Mouse (Mus musculus) cerebellum, adult (tissue): ENCODE measurements around the gene Nutf2.
"Not testable (repeated sequence)": the region's sequence is repeated elsewhere in the genome, so short reads cannot be mapped to it uniquely, and the experiment has no call there.

Experiments
- ATAC-seq: cut with Nextera tagmentation; 2 replicates; pipeline ENCODE4 v1.9.2; 2017; ENCODE audit warnings: mild to moderate bottlenecking, moderate library complexity, mixed read lengths; ENCODE audit not compliant: insufficient number of reproducible peaks, low FRiP score, low TSS enrichment

The Nutf2 gene

DNA sequence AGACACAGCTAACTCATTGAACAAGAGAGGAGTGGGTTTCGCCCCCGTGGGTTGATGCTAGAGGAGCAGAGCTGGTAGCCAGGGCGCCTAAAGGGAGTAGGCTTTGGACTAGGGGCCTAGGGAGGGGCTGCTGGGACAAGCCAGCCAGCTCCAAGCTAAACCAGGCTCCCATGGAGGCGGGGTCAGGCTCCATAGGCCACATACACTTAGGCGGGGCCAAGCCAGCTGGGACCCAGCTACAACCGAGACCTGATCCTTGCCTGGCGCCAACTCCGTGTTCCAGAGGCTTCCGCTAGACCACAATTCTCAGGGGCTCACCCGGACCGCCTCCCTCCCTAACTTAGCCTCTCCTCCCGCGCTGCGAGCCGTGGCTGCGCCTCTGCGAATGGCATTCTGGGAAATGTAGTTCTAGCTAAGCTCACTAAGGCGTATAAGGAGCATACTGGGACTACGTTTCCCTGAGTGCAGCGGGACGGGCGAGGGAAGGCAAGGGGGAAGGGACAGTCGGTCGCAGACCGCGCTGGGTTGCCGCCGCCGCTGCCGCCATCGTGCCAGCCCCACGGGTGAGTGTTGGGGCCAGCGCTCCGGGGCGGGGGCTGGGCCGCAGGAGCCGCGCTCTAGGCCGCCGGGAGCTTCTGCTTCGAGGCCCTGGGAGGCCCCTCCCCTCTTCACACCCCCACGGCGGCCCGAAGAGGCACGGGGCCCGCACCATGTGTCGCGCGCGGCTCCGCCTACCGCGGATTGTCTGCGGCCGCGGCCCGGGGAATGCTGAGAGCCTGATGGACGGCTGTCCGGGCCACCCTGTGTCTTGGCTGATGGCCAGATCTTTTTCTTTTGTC lies at the start of gene Nutf2:
Gene Nutf2, plus strand, starts transcription at position 438 of the 839 bp plus-strand sequence.
- peak; percentile 93 for ATAC-seq

DNA sequence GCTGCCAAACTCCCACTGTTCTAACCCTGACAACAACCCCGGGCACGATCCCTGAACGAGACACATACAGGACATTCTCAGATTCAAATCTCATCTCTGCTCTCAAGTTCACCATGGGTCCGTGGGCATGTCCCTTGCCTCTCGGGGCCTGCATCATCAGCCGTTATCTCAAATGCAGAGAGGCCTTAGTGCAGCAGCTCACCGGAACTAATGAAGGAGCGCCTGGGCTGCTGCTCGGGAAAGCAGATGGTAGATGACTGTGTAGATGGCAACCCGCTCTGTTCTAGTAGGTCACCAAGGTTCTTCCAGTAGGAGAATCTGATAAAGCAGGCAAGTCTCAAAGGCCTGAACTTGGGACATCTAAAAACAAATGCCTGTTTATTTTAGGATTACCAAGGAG lies 49.3 kb upstream of the Nutf2 start:
- peak; percentile 70; the same call in 1 of the 2 replicates for ATAC-seq

DNA sequence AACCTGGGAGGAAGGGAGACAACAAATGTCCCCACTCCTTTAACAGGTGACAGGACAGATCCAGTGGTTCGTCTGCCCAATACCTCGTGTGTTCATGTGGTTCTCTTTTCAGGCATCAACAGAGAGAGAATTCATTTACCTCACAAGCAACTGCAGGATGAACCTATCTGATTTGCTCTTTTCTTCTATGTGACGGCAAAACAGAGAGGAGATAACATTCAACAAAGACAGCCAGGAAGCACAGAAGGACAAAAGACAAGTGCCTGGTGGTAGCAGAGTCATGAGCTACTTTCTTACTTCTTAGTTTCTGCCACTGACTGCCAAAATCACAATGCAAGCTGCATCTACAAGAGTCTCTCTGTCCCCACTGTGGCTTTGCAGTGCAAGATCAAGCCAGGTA lies 48.8 kb upstream of the Nutf2 start:
- ATAC-seq: no peak

DNA sequence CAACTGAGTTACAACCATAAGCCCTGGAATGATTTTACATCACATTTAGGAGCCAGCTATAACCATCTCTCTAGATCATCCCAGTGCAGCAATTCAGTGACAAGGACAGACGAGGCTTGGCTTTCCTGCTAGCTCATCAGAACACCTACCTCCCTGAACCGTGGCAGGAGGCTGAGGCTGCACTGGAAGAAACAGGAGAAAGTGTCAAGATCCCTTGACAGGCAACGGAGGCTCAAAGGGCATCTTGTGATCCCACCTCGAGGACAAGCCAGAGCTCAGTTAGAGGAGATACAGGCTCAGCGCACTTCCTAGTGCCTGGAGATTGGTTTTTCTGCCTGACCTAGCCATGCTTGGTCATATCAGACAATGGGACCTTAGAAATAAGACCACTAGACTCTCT lies 47.9 kb upstream of the Nutf2 start:
- ATAC-seq: no peak

DNA sequence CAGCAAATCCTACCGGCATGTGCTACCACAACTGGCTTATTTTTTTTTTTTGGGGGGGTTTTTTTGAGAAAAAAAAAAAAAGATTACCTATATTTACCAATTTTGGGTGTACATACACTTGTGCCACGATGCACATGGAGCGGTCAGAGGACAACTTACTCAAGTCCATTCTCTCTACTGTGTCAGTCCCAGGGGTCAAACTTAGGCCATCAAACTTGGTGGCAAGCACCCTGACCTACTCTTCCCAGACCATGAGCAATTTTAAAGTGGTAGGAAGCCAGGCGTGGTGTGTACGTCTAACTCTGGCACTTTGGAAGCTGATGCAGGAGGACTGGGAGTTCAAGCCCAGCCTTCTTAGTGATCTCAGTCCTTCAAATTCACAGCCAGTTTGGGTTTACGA lies 47.1 kb upstream of the Nutf2 start:
- ATAC-seq: no peak

DNA sequence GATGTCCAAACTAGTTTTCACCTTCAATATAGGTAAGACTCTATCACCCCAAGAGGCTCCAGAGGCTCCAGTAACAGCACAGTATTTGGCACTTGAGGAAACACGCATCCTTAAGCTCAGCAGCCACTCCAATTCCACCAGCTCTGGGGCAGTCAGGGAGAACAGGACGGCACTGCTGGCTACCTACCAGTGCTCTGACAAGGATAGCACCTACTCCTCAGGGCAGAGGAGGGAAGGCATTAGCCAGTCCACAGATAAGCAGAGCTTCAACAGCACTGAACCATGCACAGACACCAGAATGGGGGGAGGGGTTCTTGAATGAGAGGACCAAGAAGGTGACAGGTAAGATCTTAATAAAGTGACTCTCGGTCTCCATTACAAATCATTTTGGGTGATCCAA lies 40.7 kb upstream of the Nutf2 start:
- no peak for ATAC-seq

DNA sequence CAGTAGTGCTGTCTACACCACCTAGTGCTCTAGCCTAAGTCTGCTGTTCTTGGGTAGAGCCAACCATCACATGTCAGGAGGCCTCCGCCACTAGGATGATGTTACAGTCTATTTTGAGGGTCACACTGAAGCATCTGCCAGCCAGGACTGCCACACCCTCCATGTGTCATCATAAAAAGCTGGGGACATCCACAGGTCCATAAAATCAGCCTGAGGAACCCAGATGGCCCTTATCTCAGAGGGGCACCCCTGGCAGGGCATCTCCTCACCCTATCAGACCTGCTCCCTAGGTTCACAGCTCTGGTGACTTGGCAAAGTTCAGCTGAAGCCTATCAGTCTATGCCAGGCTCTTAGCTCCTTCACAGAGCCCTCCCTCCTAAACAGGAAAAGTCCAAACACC lies 39.5 kb upstream of the Nutf2 start:
- ATAC-seq: no peak

DNA sequence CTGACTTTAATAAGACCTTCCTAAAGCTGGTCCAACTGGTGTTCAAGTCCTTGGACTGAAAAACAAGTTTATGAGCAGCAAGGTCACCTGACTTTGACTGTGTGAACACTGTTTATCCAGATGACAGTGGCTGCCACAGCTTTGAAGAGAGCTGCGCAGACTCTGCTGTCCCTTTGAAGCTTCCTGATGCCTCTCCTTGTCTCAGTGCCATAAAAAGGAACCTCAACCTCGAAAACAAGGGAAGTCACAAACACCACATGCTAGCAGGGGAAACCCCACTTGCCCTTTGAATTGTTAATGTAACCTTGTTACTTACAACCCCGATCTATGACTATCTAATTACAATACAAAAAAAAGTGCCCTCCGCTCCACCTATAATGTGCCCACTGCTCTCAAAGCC lies 34.9 kb upstream of the Nutf2 start:
- no peak for ATAC-seq

DNA sequence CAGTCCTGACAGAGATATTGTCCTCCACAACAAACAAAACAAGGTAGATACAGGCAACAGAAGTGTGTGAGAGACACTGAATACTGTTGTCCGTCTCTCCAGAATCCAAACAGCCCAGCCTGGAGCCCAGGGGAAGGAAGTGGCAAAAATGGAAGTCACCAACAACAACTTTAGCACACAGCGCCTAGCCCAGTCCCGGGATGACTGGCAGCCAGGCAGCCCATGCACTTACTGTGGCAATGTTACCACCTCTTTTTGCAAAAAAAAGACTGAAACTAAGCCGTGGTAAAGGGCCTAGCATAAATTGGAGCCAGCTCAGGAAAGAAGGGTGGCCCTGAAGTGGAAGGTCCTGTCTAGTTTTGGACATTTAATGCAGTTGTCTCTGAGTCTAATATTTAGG lies 34.0 kb upstream of the Nutf2 start:
- ATAC-seq: no peak

DNA sequence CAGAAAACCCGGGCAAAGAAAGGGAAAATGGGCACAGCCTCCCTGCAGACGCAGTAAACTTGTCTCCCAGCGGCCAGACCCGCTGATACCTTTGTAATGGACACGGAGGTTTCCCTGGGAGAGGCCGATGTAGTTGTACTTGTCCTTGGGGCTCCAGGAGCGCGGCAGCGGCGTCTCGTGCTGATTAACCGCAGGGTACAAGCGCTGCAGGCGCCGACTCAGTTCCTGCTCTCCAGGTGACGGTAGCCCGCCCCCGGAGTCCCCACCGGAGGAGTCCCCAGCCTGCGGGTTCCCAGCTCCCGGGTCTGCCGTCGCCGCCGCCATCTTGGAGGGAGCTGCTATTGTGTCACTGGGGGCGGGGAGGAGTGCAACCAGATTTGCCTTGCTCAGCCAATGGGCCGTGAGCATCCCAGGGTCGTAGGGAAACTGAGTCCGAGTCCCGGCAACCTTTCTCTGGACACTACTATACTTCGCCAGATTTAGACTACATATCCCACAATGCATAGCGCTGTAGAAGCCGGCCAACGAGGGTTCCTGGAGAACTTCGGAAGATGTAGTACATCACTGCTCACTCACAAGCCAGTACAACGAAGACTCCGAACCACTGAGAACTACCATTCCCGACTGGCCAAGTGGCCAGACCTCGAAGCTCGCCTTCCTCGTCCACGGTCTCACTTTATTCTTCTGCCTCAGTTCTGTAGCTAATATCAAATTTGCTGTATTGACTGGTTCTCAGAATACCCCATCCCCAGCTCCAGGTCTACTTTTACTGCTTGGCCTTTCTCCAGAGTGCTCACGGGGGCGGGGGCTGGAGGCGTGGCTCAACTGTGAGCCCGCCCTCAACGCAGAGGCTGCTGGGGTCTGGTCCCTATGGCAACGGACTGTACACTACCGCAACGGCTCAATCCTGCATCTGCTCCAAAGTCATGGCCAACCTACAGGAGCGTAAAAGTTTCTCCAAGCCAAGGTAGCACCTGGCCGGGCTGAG lies 33.2 kb upstream of the Nutf2 start, which contains the start of the genes Ranbp10 and Tsnaxip1:
Gene Ranbp10, minus strand, starts transcription at position 490 of the 988 bp plus-strand sequence.
Gene Tsnaxip1, plus strand, starts transcription at position 871 of the 988 bp plus-strand sequence.
- peak; percentile 98 for ATAC-seq

DNA sequence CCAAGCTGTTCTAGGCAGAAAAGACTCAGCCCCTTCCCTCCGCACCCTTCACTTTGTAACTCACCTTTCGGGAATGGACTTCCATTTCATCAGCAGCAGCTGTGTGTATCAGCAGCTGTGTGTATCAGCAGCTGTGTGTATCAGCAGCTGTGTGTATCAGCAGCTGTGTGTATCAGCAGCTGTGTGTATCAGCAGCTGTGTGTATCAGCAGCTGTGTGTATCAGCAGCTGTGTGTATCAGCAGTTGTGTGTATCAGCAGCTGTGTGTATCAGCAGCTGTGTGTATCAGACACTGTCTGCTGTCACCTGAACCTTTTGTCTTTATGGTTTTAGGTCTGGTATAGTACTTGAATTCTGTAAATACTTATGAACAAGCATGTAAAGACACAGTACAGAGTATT lies 26.6 kb upstream of the Nutf2 start:
- not testable (repeated sequence) for ATAC-seq

DNA sequence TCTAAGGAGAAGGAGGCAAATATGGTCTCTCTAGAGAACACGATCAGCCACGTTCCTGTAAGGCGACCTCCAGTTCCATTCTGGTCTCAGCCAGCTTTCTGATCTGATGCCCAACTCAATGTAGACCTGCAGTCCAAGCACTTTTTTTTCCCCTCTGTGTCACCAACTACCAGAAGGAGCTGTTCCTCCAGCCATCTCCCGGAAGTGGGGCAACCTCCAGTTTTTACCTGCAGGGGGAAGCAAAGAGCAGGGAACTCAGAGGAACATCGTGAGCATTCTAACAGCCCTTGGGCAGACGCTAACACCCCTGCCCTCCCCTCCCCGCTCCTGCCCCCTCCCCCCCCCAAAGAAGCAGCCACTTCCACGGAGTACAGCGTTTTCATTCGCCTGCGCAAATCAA lies 25.1 kb upstream of the Nutf2 start:
- no peak for ATAC-seq

DNA sequence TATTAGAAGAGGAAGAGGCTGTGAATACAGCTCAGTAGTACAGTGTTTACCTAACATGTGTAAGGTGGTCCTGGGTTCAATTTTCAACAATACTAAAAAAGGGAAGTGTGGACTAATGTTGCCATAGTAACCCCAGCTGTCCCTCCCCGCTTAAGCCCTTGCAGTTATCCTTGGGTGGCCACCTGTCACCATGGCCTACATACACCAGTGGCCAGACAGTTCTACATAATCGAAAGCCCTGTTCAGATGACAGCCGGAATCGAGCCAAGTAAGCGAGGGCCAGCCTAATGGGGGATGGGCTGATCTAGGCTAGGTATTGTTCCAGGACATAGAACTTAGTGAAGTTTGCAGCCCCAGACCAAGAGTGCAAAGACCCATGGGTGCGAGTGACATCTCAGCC lies 23.4 kb upstream of the Nutf2 start:
- no peak for ATAC-seq

DNA sequence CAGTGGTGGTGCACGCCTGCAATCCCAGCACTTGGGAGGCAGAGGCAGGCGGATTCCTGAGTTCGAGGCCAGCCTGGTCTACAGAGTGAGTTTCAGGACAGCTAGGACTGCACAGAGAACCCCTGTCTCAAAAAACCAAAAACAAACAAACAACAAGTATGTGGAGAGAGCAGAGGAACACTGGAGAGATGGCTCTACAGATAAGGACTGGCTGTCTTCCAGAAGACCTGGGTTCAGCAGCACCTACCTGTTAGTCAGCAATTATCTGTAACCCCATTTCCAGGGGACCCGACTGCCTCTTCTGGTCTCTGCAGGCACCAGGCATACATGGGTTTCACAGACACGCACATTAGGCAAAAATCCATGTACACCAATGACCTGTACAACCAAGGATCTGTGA lies 21.2 kb upstream of the Nutf2 start:
- ATAC-seq: no peak

DNA sequence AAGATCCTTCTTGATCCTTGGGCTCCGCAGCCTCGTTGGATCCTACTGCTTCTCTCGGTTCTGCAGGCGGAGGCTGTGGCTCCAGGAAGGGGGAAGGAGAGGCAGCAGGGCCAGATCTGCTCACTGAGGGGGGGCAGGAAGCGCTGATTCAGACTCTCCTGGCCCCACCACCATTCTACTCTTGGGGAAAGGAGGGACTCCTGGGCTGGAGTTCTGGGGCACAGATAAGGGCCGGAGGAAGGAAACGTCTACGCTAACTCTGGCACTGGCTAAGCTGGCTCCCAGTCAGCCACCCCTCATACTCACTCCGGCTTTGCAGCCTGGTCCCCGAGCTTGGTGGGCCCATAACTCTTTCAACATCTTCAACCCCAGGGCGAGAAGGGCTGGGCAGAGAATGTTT lies 13.7 kb upstream of the Nutf2 start:
- no peak for ATAC-seq

DNA sequence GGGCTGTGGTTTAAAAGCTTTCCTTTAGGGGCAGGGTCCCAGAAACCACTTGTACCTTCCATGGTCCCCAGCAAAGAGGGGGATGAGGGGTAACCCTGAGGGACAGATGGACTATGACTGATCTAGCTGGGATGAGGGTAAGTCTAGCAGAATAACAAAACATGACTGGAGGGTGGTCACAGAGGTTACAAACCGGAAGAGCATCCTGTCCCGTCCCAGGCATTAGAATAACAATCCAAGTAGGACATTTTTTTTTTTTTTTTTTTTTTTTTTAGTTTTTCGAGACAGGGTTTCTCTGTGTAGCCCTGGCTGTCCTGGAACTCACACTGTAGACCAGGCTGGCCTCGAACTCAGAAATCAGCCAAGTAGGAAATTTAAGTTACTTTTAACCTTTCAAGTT lies 10.4 kb upstream of the Nutf2 start:
- ATAC-seq: no peak

DNA sequence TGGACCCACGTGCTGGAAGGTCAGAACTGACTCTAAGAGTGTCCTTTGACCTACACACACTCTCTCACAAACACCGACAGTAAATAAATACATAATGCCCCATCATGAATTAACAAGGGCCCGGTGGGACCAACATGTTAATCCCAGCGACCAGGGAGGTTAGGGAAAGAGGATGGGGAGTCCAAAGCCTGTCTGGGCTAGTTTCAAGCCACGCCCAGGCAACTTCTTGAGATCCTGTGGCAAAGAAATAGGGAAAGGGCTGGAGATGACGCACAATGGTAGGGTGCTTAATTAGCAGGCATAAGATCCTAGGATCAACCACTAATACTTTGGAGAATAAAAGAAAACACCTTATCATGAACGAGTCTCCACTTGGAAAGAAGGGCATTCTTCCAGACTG lies 9.8 kb upstream of the Nutf2 start:
- ATAC-seq: no peak

DNA sequence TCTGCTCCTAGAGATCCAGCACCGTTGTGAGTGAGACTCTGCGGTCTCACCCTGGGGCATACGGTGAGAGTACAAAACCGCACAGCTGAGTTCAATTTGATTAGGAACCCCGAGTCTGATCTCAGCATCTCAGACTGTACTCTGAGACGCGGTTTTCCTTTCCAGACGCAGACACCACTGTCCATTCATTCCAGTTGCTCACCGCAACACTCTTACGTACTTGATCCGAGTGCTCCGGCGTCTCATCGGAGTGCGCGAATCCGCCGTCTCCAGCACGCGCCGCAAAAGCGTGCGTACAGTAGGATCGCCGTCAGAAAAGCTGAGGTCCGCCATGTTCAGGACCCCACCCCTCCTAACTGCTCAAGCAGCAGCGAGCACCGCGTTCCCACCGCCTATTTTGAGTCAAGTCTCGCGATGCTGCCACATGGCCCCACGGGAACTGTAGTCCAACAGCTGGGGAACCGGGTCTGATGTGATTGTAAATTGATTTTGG lies 8.7 kb upstream of the Nutf2 start:
- peak; percentile 60 for ATAC-seq

DNA sequence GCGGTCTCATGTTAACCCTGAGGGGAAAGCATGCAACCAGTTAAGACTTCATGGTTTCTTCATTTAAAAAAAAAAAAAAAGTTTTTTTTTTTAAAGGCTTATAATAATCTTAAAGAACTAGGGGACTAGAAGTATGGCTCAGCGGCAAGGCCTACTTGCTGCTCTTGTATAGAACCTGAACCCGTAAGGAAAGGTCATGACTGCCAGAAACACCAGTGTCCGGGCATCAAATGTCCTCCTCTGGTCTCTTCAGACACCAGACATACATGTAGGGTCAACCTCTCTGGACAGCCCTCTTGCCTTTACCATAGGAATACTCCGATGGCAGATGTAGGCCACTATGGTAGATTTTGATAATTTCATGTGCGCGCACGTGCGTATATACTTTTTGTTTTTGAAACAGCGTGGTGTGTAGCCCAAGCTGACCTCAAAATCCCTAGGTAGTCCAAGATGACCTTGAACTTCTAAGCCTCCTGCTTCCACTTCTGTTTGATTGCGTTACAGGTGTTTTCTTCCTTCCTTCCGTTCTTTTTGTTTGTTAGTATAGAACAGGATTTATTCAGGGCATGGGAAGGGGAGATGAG lies 8.1 kb upstream of the Nutf2 start:
- no peak for ATAC-seq

DNA sequence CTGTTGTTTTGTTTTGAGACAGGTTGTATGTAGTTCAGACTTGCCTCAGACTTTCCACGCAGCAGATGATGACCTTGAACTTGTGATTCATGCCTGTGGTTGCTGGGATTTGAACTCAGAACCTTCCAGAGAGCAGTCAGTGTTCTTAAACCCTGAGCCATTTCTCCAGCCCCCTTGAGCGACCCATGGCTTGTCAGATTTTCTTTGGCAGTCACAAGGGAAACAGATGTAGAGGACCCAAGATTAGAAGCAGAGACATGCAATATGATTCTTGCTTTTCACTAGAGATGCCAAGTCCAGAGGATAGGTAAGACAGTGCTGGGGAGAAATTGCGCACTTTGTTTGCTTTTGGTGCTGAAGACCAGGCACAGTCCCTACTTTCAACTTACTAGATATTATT lies 7.2 kb upstream of the Nutf2 start, which contains the start of gene Cenpt:
Gene Cenpt, minus strand, starts transcription at position 101 of the 400 bp plus-strand sequence.
- no peak for ATAC-seq
